Mouse (Mus musculus) gastrocnemius, postnatal 36 days (tissue): ENCODE measurements at regions not wholly inside any gene's neighbourhood (a gene's known extent, or its start where the extent isn't known, plus 50 kb on each side); places are given as distances from the start of the nearest gene placed in this dataset.
A peak's percentile ranks its signal among the peaks of the same experiment; 100 is the strongest.

Experiments
- DNase-seq, 2 experiments: peaks; one replicate each; pipeline ENCODE4 v3.0.0; 2022
- intact Hi-C: fragments of 180-260 bp; cut with DNase I; formaldehyde crosslinking; loops from one replicate; pipeline ENCODE4 v1.15.1; 2025

DNA sequence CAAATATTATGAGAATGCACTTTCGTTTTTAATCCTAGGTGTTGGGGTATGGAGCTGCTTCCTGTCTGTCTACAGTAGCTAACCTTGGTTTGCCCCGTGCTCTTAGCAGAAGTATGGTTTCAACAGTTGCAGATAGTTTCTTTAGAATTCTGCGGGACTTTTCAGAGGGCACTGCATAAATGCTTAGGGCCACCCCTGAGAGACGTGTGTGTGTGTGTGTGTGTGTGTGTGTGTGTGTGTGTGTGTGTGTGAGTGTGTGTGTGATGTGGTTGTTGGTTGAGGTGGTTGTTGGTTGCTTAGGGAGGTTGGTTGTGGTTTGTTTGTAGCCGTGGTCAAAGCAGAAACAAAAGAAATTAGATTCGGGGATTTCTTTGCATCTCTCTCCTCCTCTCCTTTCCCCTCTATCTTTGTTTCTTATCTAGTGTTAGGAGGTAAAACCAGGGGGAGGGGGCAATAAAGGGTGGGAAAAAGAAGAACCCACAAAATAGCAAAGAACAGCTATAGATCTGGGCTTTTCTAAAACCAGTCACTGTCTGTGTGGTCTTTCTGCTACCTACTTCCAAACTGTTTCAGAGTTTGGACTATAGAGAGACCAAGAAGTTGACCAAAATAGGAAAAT, 118.7 kb upstream of the Lemd2 start:
- intact Hi-C loops, result no loop called here
- no peak for DNase-seq

DNA sequence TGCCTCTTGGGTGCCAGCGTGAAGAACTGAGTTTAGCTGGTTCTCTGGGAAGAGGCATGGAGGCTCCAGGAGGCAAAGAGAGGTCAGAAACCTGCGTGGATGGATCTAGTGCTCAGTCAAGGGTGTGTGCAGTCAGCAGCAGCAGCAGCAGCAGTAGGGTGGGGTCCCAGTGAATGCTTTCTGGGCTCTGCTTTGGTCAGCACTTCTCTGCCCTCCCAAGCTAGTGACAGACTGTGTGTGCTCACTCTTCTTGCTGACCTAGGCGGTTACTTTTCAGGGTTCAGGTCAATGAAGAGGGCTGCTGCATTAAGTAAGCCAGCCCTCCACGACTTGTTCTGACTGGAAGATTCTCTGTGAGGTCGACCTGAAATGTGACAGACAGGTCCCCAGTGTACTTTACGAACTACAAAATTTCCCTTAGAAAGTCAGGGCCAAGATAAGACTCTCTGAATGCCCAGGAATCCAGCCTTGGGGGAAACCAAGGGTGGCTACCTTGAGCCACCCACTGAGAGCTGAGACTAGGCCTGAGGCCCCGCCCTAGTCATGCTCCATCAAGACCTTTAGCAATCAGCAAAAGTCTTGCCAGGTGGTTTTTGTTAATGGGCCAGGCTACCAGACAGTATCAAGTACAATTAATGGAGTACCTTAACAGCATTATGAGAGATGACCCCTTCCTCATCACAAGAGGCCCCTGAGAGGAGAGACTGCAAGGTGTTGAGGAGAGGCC, 114.9 kb upstream of the Lemd2 start:
- no peak for DNase-seq
- intact Hi-C loops, result loop anchor here (5.0 kb wide), 1 partner anchor 77 kb away; no protein-coding TSS in a partner anchor

DNA sequence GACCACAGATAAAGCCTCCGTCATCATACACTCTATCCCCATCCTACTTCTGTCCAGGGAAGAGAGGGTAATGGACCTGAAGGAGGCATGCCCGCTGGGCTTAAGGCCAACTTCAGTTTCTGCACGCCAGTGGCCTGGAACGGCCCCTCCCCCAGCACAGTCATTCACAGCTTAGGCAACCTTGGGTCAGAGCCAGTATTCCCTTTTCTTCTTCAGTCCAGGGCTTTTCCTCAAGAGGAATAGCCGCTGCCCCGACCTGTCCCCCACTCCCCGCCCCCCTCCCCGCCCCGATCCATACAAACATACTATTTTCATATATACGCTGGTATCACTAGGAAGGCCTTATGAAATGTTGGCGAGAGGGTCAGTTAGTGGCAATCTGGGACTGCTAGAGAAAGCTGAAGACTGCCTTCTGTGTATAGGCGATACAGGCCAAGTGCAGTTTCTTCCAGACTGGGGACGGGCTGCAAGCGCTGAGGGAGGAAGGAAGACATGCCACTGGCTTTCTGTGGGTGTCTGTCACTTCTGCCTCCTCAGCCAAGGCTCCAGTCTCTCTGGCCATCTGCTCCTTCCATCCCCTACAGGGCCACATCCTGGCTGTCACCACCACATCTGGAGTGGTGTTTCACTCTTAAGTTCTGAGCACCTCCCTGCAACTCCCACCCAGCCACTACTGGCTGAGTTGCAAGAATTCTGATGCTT, 113.5 kb upstream of the Lemd2 start:
- intact Hi-C loops, result loop anchor here (5.0 kb wide), 1 partner anchor 75 kb away; no protein-coding TSS in a partner anchor
- DNase-seq, result peak; percentile 54 to 74

DNA sequence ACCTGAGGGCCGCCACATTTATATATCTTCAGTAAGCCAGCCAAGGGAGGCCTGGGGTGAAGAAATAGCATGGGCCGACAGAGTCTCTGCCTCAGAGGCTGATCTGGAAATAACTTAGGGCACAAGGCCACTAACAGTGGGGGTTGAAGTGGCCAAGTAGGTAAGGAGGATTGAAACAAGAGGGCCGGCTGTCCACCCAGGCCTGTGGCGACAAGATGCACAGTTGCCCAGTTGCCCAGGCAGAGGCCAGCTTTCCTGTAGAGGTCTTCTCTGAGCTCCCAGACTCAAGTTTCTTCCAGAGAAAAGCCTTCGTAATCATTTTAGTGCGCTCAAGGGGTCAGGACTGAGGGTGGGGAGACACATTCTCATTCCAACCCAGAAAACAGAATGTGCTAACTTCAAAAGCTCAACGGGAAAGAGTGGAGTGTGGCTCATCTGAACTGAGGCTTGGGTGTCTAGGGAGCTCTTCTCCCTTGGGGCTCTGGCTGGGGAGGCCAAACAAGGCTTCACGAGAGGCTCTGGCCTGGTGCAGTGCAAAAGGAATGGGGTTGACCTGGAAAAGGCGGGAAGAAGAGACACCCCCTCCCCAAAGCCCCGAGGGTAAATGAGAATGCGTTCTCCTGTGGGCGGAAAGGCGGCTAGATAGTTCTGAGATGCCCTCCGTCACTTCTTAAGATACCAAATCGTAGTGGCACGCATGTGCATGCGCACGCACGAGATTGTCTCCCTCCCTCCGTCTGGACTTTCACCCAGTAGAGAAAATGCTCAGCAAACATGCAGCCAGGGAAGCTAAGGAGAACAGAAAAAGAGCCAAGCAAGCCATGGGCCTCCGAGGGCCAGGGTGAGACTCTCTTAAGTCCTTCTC, 112.7 kb upstream of the Lemd2 start:
- intact Hi-C loops, result loop anchor here (5.0 kb wide), 1 partner anchor 75 kb away; no protein-coding TSS in a partner anchor
- DNase-seq, result peak in 1 of 2 experiments; percentile 59

DNA sequence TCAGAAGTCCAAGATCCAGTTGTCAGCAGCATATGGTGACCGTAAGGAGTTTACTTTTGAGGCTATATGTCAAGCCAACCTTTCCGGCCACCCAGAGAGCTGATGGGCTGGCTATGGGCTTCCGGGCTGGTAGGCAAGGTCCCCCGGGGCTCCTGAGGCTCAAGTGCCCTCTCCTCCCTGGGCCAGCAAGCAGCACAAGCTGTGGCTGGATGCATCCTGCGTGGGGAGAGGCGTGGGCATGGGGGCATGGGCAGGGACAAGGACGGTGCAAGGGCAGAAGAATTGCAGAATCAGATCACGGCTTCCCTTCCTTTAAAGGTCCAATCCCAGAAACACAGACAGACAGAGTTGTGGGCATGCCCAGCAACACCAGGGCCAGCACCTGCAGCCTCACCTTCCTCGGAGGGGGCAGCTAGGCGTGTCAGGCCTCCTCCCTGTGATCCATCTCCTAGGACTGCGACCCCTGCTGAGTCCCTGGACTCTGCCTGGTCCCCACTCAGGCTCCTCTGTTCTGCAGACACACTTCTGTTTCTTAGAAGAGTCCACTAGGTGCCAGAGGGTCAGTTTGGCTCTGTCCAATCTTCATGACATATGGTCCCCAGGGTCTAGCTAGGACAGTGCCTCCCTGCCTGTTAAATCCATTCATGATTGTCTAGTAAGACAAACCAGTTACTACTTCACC, 111.8 kb upstream of the Lemd2 start:
- intact Hi-C loops, result loop anchor here (5.0 kb wide), 1 partner anchor 74 kb away; no protein-coding TSS in a partner anchor
- no peak for DNase-seq

DNA sequence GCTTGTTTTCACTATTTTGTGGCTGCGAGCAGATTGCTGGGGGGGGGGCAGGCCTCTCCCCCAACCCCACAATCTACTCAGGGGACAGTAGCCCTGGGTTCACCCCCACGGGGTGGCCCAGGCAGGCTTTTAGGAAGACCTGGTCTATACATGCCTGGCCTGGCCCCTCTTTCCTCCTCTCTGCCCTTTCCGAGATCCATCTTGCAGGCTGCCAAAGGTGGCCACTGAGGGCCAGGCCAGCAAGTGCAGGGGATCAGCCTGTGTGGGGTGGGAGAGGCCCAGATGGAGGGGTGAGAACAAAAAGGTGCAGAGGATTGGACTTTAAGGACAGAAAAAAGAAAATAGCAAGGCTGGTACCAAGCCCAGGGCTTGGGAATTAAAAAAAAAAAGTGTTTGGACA, 111.2 kb upstream of the Lemd2 start:
- DNase-seq, result no peak
- intact Hi-C loops, result loop anchor here (5.0 kb wide), 1 partner anchor 73 kb away; no protein-coding TSS in a partner anchor

DNA sequence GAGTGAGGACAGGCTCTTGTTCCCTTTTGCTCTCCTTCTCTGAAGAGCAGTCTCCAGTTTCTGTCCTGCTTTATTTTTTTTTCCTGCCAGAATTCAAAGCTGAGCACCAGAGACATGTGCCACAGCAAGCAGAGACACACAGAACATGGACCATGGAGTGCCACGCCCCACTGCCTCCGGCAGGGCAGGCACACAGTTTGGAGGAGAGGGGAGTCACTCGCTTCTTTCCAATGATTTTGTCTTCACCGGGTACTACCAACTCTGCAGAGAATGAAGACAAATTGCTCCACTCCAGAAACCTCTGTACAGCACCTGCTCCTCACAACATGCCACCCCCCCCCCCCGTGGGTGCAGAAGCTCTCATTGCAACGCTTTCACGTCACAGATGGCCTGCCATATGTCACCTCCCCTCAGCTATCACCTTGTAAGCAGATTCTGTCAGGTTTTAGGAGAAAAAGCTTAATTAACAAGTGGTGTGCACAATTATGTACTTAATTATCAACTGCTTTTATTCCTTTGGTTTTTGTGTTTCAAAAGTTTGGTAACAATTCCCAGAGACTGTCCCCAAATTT, 110.6 kb upstream of the Lemd2 start:
- intact Hi-C loops, result loop anchor here (5.0 kb wide), 1 partner anchor 73 kb away; no protein-coding TSS in a partner anchor

DNA sequence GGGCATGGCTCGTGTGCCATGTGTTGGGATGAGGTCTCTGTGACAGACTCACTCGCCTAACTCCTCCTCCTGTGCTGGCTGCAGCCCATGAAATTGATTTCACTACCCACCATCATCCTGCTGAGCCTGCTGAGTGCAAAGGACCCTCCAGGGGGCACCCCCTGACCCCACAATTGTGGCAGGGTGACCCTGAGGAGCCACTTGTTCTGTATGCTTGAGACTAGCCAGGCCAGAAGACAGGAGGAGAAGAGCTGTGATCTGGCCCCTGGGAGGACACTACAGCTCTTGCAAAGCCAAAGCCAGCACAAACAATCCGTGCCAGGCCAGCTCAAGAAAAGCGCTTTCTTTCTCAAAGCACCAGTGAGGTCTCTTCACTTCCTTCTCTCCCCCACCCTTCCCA, 104.7 kb upstream of the Lemd2 start:
- intact Hi-C loops, result no loop called here

More for the DNA sequence above, 110.6 kb upstream of the Lemd2 start:
- DNase-seq, result no peak

DNA sequence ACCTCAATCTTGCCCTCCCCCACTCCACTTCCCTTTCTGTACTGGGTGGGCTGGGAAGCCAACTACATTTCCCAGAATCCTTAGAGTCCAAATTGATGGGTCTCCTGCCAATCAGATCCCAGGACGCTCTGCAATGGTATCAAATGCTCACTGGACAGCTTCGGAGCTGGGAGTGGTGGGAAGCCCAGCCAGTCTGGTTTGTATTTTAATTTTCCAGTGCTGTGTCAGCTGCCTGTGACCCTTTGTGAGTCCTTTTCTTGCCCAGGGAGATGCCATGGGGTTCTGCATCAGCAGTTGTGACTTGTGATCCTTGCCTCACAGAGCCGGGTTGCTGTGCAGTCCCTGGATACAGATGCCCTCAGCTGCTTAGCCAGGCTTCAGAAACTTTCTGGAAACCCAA, 100.6 kb upstream of the Lemd2 start:
- no peak for DNase-seq
- intact Hi-C loops, result no loop called here

More for the DNA sequence above, 104.7 kb upstream of the Lemd2 start:
- DNase-seq, result no peak

DNA sequence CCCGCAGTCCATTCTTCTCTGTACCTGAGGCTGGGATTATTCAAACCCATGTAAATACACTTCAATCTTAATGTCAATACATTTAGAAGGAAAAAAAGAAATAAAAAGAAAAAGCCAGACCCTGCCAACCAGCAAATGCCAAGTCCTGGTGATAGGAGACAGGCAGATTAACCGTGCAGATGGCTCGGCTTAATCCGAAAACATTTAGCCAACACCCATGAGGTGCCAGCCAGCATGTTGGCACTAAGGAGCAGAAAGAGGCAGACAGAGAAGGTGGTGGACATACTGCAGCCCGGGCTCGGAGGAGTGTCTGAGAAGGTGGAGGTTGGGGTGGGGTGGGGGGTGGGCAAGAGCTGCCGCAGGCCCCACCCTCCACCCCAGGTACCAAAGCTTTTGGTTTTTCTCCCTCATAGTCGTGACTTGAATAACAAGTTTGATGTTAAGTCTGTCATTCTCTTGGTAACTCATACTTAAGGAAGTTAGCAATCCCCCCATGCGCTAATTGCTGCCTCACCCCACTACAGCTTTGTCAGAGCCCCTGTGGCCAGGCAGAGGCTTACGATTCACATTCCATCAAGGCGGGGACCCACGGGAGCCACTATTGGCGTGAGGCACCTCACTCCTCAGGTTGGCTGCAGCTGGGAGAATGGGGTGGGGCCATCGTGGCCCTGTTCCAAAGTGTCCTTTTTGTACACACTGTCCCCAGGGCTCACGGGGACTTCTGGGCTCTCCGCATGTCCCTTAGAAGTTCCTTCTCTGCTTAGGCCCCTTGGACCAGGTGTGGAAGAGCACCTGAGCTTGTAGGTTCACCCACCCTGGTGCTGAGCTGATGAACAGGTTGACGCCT, 99.6 kb upstream of the Lemd2 start:
- DNase-seq, result no peak
- intact Hi-C loops, result no loop called here

DNA sequence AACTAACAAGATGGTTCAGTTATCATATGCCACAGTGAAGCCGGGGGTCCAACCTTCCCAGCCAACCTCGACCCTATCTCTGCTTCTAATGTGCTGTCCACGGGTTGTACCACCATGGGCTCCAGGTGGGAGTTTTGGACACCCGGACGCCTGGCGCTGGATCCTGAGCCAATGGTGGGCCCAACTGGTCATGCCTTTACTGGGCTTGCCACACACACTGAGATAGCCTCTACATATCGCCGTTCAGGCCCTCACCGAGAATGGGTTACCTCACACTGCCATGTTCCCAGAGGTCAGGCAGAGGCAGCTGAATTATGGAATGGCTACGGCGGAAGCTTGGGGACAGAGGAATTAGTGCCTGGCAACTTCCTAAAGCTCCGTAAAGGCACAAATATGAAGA, 98.8 kb upstream of the Lemd2 start:
- no peak for DNase-seq
- intact Hi-C loops, result no loop called here

DNA sequence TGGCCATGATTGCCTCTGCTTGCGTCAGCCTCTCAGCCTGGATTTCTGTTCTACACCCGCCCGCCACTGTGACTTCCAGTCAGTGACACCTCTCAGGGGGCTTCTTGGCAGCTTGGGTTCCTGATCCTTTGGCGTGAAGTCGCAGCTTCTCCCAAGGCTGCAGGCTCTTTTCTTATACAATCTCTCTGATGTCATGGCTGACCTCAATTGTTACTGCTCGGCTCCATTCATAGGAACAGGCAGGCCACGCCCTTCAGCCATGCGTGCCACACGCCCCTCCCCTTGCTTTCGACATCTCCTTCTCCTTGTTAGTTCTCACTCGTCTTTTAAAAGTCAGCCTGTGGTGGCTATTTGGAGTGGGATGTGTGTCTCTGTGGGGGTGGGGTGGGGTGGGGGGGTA, 97.1 kb upstream of the Lemd2 start:
- peak in 1 of 2 experiments; percentile 3 for DNase-seq
- intact Hi-C loops, result no loop called here

DNA sequence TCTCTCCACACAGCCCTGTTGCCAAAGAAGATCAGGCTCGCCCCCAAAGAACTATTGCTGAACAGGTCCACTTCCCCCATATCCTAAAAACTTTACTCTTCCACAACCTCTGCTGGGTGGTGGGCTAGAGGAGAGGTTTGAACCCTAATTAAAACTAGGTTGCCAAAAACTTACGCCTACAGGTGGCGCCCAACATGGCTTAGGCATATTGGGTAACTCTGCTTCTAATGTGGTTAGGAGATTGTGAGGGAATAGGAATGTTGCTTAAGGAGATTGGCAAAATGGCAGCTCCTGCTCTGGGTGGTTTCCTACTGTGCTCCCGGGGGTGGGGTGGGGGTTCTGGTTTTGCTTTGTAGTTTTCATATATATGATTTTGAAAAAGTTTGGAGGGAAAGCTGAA, 95.0 kb upstream of the Lemd2 start:
- intact Hi-C loops, result no loop called here
- peak; percentile 3 to 12 for DNase-seq

DNA sequence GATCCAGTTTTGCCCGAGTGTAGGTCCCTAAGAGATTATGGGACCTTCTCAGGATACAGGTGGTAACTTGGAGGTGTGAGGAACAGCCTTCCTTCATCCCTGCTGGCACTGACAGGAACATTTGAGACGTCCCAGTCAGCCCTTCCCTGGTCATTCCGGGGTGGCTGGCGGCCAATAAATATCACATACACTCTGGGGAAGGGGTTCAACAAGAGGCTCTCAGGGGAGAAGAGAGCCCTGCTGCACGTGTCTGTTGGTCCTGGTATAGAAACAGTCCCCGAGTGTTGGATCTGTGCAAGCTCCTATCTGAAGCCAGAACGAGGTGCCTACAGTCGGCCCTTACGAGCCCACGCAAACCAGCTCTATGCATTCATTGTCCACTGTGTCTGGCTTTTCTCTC, 94.1 kb upstream of the Lemd2 start:
- intact Hi-C loops, result no loop called here
- peak; percentile 3 to 12 for DNase-seq

DNA sequence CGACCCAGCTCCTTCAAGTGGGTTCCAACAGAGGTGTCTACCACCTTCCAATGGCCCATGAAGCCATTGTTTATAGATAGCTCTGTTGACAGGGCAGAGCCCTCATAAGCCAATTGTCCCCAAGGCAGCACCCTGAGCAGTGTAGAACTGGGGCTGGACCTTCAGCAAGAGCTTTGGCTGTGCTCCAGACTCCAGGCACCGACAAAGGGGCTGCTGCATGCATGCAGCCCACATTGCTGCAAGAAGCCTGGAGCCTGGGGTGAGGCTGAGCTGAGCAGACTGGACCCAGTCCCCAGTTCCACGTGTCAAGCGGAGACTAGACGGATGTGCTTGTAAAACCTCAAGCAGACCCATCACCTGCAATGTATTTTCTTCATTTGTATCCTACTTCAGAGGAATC, 91.9 kb upstream of the Lemd2 start:
- DNase-seq, result peak in 1 of 2 experiments; percentile 12
- intact Hi-C loops, result no loop called here

DNA sequence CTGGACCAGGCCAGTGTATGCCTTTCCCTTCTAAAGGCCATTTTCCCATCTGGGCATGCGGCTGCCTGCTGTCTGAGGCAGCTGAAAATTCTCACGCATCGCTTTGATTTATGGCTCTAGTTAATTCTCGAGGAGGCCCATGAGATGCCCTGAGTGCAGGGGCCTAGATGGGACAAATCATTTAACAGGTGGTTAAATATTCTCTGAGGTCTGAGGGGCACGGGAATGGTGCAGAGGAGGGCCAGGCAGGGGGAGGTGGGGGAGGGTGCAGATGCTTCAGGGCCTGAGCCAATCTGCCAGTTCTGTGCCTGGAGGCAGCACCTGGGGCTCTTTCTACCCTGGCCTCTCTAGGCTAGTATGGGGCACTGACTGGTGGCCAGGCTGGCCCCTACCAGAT, 89.9 kb upstream of the Lemd2 start:
- intact Hi-C loops, result loop anchor here (5.0 kb wide), 1 partner anchor 52 kb away; no protein-coding TSS in a partner anchor
- no peak for DNase-seq

DNA sequence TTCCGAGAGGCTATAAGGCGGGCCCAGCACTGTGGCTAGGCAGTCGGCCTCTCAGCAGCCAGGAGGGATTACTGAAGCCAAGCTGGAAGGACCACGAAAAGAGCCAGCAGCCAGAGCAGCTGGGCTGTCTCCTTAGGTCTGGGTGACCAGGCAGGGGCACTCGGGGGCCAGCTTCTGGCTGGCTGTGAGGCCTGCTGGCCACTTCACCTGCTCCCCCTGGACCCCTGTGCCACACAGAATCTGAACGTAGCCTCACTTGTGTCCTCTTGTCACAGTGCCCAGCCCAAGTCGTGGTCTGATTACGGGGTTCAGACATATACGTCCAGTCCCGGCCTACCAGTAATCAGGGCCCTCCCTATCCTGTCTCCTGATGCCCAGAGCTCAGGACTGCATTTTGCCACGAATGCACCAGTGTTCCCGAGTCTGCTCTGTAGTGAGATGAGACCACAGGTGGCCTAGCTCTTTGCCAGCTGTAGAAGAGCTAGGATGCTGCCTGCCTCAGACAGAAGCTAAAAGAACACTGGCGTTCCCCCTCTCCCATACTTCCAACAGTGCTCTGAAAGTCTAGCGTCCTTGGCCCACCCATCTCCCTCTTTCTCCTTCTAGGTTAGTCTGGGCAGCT, 89.4 kb upstream of the Lemd2 start:
- peak in 1 of 2 experiments; percentile 19 for DNase-seq
- intact Hi-C loops, result loop anchor here (5.0 kb wide), 1 partner anchor 51 kb away; no protein-coding TSS in a partner anchor

DNA sequence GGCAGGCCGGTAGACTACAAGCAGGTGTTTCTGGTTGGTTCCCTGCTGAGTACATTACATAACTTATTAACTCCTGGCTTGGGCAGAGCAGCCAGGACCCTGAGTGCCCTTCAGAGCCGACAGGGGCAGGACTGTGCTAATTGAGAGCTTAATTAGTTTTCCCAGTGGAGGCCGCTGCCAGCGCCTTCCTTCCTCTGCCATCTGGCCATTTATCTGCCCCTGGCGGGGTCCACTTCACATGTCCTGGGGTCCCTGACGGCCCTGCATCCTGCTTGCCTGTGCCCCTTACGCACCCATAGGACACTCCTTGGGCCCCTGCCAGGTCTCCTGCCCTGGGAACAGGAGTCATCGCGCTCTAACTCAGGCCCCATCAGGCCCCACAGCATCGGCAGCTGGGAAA, 87.4 kb upstream of the Lemd2 start:
- intact Hi-C loops, result loop anchor here (5.0 kb wide), 1 partner anchor 49 kb away; no protein-coding TSS in a partner anchor
- DNase-seq, result peak in 1 of 2 experiments; percentile 24
